Mouse (Mus musculus) urinary bladder, postnatal 25 days (tissue): ENCODE measurements around the gene Stx8.

Source experiments
- DNase-seq: peaks from one replicate; pipeline ENCODE4 v3.0.0; 2022; ENCODE audit warnings: low spot score

Stx8 gene

DNA sequence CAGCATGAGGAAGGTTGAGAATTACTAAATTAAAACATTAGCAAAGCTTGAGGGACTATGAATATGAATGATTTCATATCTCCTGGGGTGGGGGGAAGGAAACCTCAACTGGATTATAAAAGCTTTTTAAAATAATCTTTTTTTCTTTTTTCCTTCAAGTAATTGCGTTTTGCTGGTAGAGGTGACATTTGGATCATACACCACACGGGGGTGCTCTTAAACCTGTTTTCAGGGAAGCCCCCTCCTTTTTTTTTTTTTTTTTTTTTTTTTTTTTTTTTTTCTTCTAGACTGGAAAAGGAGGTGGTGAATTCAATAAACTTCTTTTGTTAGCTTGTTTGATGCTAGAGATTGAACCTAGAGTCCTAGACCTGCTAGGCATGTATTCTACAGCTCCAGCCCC, 9.3 kb downstream of the Stx8 start:
- no peak for DNase-seq

DNA sequence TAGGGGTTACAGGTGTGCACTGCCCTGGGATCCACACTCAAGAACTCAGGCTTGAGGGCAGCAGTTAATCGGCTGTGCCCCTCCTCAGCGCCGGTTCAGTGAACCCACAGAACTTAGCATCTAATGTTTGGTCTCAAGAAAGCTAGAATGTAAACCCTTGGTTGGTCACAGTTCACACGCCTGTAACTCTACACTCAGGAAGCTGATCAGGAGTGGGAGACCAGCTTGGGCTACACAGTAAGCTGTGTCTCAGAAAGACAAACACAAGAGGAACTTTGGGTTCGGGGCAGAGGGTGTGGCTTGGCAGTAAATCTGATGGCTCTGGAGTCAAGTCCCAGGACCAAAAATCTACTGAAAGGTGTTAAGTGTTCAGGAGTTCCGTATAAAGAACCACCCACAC, 17.6 kb downstream of the Stx8 start:
- DNase-seq = no peak

DNA sequence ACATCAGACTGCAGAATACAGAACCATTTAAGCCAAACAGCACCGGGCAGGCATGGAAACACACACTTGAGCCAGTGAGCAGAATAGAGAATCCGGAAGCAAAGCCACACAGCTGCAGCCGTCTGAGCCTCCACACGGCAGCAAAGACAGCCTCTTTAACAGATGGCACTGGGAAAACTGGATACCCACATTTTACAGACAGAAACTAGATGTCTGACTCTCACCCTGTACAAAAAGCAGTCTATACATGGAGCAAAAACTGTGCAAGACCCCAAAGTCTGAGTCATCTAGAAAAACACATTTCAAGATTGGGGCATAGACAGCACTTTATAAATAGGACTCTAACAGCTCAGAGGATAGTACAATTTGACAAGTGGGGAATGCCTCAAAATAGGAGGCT, 25.2 kb downstream of the Stx8 start:
- no peak for DNase-seq

DNA sequence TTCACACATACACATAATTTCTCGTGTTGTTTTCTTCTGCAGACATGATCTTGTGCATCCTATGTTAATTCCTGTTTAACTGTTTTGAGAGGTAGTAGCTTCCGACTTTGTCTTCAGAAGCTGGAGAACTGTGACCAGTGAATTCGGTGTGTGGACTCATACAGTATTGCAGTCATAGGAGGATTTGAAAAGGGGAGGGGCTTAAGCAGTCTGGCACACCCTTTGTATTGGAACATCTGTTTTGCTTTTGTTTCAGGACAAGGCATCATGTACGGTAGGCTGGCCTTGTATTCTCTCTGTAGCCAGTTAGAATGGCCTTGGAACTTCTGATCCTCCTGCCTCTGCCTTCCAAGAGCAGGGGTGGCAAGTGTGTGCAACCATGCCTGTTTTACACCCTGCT, 30.0 kb downstream of the Stx8 start:
- no peak for DNase-seq

DNA sequence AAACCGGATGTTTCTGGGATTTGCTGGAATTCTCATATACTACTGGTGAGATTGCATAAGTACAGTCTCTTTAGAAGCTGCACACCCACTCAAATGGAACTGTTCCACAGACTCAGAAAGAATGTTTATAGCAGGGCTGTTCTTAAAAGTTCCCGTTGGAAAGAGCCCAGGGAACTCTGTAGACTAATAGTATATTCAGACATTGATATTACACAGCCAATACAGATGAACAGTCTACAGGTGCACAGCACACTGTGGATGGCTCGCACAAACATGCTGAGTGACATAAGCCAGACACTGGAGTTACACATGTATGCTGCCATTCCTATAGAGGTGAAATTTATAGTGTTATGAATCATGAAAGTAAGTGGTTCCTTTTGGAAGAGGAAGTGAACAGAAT, 32.9 kb downstream of the Stx8 start:
- DNase-seq = no peak

DNA sequence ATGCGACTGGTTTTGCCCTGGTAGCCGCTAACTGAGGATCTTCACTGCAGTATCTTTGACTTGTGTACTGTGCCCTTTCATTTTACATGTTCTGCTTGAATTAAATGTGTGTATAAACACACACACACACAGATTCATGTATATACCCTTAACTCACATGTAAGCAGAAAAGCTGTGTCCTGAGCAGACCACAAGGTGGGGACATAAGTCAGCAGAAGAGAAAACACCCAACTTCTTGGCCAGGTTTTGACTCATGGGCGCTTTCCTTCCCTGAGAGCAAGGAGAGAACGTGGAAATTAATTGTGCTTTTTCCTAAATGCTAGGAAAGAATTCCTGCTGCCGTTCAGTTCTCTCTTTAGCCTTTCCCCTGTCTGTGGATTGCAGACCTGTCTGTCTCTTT, 33.6 kb downstream of the Stx8 start:
- DNase-seq = no peak

DNA sequence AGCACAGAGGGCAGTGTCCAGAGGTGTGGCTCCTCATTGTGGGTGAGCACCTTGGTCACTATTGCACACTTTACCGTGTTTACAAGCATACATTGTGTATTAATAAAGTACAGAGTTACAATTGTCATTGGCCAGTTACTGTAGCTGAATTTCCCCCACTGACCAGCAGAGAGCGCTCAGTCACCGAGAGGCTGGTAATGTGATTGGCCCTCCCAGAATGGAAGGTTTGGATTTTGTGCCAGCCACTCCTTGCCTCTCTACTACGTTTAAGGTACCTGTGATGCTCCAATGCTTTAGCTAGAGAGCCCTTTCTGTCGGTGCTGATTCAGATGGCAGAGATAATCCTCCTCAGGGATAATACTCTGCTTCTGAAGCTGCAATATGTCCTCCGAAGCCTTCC, 38.2 kb downstream of the Stx8 start:
- peak; percentile 69 for DNase-seq

DNA sequence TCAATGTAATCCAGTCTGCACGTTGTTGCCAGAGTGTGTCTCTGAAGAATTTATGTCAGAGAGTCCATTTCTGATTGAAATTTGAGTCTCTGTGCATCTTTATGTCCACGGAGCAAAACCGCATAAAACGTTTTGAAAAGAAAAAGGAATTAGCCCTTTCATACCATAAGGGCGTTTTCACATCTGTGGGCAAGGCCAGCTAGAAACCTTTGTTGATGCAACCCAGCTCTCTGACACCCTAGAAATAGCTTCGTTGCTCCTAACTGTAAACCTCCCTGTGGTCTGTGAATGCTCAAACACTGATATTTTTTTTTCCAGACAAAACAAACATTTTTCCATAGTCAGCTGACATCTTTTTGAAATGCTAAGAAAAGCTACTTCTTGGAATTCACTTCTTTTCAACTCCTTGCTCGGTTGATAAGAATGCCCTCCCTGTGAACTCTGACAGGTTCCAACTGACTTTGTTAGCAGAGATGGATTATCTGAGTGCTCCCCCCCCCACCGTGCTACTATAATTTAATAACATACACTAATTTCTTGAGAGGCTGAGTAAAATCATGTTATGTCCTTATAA, 40.3 kb downstream of the Stx8 start:
- no peak for DNase-seq

DNA sequence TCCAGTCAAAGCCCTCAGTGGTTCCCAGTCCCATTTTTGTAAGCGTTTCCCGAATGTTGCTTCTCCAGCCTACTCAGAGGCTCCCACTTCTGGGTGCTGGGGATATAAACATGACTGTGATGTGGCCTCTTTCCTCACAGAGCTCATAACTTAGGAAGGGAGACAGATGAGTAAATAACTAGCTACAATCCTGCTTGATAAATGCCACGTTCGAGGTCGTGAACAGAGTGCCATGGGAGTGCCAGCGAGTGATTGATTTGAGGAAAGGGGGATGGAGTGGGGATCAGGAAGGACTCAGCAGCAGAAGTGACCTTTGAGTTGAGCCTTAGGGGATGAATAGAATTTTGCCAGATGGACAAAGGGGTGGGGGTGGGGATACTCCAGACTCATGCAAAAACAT, 41.7 kb downstream of the Stx8 start:
- DNase-seq = no peak

DNA sequence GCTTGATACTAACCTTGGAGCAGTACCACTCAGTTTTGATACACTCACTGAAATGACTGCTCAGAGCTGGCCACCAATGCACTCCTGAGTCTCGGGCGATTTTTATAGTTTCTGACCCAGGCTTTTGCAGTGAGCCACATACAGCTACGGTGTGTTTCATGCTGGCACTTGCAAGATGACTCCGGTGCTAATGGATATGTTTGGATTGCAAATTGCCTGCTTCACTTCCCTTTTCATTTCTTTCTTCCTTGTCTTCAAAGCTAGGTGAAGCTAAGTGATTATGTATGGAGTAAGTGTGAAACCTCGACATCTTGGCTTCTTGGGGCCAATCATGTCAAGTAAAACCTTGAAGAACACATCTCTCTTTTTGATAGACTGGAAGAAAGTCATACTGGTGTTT, 43.4 kb downstream of the Stx8 start:
- DNase-seq = no peak

DNA sequence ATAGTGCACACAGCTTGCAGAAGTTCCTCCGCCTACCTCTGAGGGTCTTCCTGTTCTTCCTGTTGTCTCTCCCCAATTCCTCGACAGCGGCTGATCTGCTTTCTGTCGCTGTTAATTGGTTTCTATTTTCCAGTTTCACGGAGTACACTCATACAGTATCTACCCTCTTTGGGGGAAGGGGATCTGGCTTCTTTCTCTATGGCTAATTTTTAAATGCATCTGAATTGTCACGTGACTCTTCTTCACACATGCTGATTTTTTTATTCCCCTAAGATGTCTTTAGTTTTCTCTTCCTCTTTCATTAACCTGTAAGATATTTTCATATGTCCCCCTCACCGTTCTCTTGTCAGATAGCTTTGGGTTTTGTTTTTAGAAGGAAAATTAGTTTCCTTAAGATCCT, 46.2 kb downstream of the Stx8 start:
- DNase-seq = no peak

DNA sequence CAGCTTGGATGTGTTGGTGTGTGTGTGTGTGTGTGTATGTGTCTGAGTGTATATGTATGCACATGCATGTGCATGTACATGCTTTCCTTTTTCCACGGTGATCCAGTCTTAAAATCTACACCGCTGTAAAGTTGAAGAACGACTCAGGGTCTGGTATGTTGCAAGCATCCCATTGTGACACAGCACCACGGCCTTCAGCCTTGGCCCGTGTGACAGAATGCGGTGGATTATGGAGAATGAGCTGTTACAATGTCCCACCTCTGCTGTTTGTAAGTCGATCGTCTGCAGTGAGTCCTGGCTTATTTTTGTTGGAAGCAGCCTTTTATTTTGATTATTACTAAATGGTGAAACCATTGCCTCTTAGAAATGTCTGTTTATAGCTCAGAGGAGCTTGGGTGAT, 52.2 kb downstream of the Stx8 start:
- no peak for DNase-seq

DNA sequence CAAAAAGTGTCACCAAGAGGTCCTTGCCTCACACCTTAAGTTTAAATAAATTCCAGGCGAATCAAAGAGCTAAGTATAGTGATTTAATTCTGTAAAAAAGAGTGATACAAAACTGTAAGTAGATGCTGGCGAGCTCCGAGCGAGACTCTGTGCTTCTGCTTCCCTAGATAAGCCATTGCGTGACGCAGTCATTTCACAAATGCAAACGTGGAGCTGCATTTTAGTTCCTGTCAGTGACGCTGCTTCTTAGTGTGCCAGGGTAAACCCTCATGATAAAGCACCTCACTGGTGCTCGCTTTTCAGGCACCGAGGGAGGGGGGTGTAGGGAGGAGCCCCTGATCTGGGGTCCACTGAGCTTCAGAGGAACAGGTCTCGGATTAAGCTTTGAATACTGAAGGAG, 53.2 kb downstream of the Stx8 start:
- DNase-seq = no peak

DNA sequence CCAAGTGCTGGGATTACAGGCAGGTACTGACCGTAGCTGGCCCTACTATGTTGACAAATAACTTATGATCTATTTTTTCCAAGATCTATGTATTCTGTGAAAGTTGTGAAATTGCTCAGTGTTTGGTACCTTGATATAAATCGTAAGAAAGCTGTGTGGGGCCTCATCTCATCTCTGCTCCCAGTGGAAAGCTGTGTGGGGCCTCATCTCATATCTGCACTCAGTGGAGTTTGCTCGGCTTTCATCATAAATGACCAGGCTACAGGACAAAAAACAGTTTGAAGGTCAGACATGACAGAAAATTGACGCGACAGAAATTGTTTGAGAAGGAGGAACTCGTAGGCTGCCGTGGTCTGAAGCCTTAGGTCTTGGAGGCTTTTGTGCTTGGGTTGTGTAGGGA, 56.0 kb downstream of the Stx8 start:
- DNase-seq = no peak

DNA sequence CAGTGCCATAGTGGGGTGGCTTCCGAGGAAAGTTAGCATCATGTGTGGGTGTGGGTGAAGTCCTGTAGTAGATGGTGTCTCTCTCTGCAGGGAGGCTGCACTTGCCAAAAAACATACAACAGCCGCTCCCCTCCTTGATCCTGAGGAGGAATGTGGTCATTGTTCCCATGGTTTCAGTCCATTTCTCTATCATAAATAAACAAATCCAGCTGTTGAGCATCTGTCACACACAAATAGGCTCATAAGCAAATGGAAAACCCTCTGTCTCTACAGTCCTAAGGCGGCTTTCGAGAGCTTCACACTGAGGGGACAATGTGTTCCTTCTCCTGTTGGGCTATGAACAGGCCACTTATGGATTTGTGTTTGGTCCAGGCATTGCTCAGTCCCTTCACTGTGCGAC, 56.9 kb downstream of the Stx8 start:
- no peak for DNase-seq

DNA sequence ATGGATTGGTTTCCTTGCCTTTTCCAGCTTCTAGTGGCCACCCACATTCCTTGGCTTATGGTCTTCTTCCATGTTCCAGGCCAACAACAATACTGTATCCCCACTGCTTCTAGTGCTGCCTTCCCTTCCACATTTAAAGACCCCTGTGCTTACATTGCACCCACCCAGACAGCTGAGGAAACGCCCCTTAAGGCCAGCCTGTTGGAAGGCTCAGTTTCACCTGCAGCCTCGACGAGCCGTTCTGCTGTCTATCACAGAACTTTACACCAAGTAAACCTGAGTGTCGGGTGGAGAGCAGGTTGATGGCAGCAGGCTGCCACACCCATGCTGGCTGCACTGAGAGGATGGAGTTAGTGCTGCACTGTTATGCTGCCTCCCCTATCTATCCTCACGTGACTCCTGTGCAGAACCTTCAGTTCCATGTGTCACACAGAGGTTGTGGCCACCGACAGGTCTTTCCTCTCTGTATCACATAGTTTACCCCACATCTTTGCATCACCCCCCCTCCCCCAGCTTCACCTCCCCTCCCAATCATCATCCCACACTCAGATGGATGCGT, 57.9 kb downstream of the Stx8 start:
- DNase-seq = no peak

DNA sequence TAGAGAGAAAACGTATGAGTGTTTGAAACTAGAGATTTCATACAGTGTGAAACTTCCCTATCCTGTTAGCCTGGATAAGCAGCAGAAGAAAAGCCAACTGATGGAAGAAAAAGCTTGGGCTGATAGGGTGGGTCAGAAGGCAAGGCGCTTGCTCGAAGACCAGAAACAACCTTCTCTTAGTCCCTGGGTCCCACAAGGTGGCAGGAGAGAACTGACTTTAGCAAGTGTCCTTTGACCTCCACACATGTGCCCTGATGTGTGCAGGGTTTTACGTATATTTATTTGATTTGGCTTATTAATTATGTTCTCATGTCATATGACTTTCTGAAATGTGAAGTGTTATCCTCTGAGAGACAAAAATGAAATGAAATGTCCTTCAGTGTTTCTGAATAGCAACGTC, 60.6 kb downstream of the Stx8 start:
- no peak for DNase-seq

DNA sequence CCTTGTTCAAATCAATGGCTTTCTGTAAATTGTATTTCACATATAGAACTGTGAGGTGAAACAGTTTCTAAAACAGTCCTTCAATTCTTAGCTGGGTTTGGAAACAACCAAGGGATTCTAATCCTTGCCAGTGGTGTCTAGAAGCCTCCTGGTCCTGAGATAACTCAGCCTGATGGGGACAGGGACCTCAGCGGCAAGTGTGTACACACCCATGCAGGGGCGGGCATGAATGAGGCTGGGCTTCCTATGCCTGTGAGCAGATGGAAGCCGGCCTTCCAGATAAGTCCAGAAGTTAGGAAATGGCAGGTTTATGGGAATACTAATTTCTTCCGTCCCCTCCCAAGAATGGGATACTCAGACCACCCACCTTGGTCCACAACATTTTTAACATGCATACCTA, 63.1 kb downstream of the Stx8 start:
- DNase-seq = no peak

DNA sequence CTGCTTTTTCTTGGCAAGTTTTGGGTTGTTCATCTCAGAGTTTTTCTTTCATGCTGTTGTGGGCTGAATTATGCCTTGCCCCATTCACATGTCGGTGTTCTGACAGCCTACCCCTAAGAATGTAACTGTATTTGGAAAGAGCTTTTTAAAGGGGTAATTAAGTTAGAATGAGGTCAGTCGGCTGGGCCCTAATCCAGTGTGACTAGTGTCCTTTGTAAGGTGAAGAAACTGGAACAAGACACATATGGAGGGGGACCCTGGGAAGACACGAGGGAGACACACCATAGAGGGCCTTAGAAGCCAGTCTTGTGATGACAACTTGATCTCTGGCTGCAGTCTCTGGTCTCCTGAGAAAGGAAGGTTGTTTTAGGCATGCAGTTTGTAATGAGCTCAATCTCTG, 63.9 kb downstream of the Stx8 start:
- DNase-seq = no peak

DNA sequence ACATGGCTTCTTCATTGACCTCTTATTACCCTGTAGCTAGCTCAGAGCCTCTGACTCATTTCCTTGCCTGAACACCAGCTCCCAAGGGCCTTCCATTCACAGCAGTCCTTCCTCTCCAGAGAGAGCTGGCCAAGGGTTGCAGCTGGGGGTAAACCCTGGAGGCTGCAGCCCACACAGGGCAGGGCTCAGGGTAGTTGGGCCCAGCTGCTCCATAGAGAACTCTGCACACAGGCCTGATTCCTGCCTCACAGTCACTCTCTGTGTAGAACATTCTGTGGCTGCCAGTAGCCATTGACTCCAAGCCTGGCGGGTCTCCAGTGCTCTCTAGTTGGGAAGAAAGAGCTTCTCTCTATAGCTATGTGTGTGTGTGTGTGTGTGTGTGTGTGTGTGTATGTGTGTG, 64.8 kb downstream of the Stx8 start:
- no peak for DNase-seq

DNA sequence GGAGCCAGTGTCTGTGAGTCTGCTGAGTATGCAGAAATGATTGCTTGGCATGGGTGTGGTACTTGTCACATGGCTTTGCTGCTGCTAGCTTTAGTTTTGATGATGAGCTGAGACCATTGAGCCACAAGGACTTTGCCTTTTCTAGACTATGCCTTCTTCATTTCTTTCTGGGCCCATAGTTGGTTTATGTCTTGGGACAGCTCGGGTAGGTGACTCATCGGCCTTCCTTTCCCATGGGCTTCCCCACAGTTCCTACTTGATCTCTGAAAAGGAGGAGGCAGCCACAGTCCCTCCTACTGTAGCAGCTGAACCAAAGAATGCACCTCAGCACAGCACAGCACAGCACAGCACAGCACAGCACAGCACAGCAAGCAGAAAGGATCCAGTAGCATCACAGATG, 66.5 kb downstream of the Stx8 start:
- DNase-seq = no peak

DNA sequence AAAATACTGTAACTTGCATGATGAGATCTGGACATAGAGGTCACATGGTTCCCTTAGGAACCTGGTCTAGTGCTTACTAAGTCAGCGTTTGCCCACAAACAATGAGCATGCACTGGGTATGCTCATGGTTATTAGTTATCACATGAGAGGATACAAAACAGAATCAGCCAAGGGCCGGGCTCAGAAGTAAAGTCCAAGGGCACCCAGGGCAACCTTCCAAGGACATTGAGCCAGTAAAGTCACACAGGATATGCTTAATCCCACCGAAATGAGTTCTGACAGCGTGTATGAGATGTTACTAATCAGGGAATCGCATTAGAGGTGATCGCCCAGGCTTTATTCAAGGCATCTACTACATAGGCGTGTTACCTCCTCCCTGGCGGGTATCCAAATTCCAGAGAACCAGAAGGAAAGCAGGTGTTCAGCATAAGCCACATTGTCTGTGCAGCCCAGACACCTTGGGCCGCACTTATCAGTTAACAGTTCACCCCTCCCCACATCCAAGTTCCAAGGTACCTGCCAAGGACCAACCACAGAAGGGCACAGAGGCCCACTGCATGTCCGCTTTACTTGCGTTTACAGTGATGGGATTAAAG, 67.4 kb downstream of the Stx8 start:
- no peak for DNase-seq

DNA sequence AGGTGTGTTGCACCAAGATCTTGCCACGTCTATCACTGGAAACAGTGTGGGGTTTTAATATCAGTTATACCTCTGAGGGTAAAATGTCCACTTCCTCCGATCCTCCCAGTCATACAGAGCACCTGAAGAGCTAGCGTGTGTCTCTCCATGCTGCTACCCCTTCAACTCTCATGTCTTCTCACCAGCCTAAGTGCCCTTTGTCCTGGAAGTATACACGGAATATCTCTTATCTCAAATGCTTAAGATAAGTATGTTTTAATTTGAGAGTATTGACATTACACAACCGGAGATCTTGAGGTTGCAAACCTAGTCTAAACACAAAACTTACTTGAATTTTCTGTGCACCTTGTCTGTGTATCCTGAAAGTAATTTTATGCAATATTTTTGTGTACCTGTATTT, 68.4 kb downstream of the Stx8 start:
- no peak for DNase-seq

DNA sequence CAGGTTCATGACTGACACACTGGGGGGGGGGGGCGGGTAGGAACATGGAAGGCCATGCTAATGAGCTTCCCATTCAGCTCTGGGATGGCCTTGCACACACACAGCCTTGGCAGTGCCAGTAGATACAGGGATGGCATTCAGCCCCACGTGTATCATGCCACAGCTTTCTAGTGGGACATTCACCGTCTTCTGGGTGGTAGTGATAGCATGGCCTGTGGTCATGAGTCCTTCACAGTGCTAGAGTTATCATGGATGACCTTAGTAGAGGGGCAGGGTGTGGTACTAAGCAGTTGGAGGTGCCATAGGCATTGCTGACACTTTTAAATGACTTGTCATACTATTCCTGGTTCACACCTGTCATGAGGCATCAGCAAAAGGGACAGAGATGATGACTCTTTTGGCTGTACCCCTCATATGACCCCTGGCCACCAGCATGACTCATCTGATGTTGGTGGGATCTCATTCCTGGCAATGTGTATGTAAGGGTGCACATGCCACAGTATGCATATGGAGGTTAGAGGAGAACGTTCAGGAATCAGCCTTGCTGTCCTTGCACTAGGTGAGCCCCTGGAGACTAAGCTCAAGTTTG, 69.4 kb downstream of the Stx8 start:
- no peak for DNase-seq
